Mouse (Mus musculus) heart, adult 2 months (tissue): Measurements from ENCODE around the gene Cpped1. TPM values are rescaled to one million over a fixed set of nuclear protein-coding genes. Genes with fewer than 3 reads are reported as not detected.
A peak's percentile ranks its signal among the peaks of the same experiment; 100 is the strongest.

Experiments
- DNase-seq, 2 experiments: peaks; one replicate each; pipeline ENCODE4 v3.0.0; 2021
- H3K27ac ChIP-seq: fragments of 200-600 bp; 2 replicates; pipeline ENCODE4 v1.8.1; 2022
- H3K27me3 ChIP-seq: fragments of 200-500 bp; 2 replicates; pipeline ENCODE4 v1.6.1; 2012; ENCODE audit warnings: mild to moderate bottlenecking, low read length, inconsistent platforms, mixed read lengths; ENCODE audit not compliant: control insufficient read depth, insufficient read depth
- H3K36me3 ChIP-seq: fragments of 200-500 bp; 2 replicates; pipeline ENCODE4 v1.6.1; 2012; ENCODE audit warnings: low read length, inconsistent platforms; ENCODE audit not compliant: control insufficient read depth, insufficient read depth
- H3K4me1 ChIP-seq: fragments of 200-500 bp; 2 replicates; pipeline ENCODE4 v1.6.1; 2011; ENCODE audit warnings: low read length; ENCODE audit not compliant: control insufficient read depth, insufficient read depth
- H3K4me3 ChIP-seq: fragments of 200-600 bp; 2 replicates; pipeline ENCODE4 v1.8.1; 2022
- H3K79me2 ChIP-seq: fragments of 200-500 bp; replicated peaks from 2 replicates; pipeline ENCODE4 v1.6.1; 2012; ENCODE audit warnings: mild to moderate bottlenecking, inconsistent platforms, low read length, moderate library complexity, mixed read lengths; ENCODE audit not compliant: control insufficient read depth, insufficient read depth
- H3K9ac ChIP-seq: fragments of 200-500 bp; 2 replicates; pipeline ENCODE4 v1.6.1; 2012; ENCODE audit warnings: low read depth, mild to moderate bottlenecking, control low read depth, inconsistent platforms, low read length, mixed read lengths
- CTCF ChIP-seq: fragments of 200-600 bp; IDR thresholded peaks from 2 replicates; pipeline ENCODE4 v1.8.1; 2022; ENCODE audit warnings: antibody characterized with exemption, mild to moderate bottlenecking, moderate library complexity
- EP300 ChIP-seq: fragments of 200-500 bp; IDR thresholded peaks from 2 replicates; pipeline ENCODE4 v1.6.1; 2011; ENCODE audit warnings: low read depth, low read length, control low read depth; ENCODE audit not compliant: insufficient read depth
- POLR2A ChIP-seq: fragments of 200-500 bp; IDR thresholded peaks from 2 replicates; pipeline ENCODE4 v1.6.1; 2011; ENCODE audit warnings: mild to moderate bottlenecking, low read depth, low read length, control low read depth; ENCODE audit not compliant: insufficient read depth
- WGBS: fragments of 180-500 bp; shearing (Covaris S2); methylation state at CpG from one replicate; pipeline ENCODE4 v1.1.7; 2018; 5-methylcytosine and 5-hydroxymethylcytosine counted together
- intact Hi-C: fragments of 180-260 bp; cut with DNase I; formaldehyde crosslinking; loops from one replicate; pipeline ENCODE4 v1.15.1; 2025
- polyA plus RNA-seq: library from polyadenylated mRNA; depleted of rRNA; stranded (reverse); fragments of >200 nt; gene quantifications from 2 replicates; pipeline ENCODE4 v1.2.3, GENCODE M21; 2012
- total RNA-seq, 2 experiments: library from RNA; stranded (reverse); gene quantifications; 2 replicates each; pipeline ENCODE4 v1.2.3; 2021

Cpped1 gene
- total and polyA plus RNA-seq, 3 experiments: 30.1 to 54.1 (median 49.8) TPM

GRCm38 (mm10) chr16:11833474-11833873 lies 75.8 kb downstream of the Cpped1 start:
- no peaks in the 10 kb centered on the region; the same call in 1 of the 2 replicates for H3K36me3 ChIP-seq
- DNase-seq: no peak
- H3K27me3 ChIP-seq: no peaks in the 10 kb centered on the region
- no peaks in the 10 kb centered on the region for H3K79me2 ChIP-seq
- 97% methylated on average over 1 of the region's 1 CpGs for WGBS
- no peak overlapping the region for H3K27ac ChIP-seq
- intact Hi-C loops: no loop called here
- no peak for TF ChIP-seq CTCF
- no peak for TF ChIP-seq POLR2A
- TF ChIP-seq EP300: no peak
- no peak overlapping the region for H3K4me3 ChIP-seq
- H3K4me1 ChIP-seq: no peaks in the 10 kb centered on the region
- H3K9ac ChIP-seq: no peak overlapping the region

- WGBS: 84% methylated on average over 1 of the region's 1 CpGs
- Histone ChIP-seq H3K4me3 (no peak overlapping the region), H3K27ac (no peak overlapping the region), H3K9ac (no peak overlapping the region), H3K36me3 (no peaks in the 10 kb centered on the region; the same call in 1 of the 2 replicates), H3K79me2 (no peaks in the 10 kb centered on the region; the same call in 1 of the 2 replicates), H3K4me1 (no peaks in the 10 kb centered on the region; the same call in 1 of the 2 replicates), H3K27me3 (no peaks in the 10 kb centered on the region)
- no peak for TF ChIP-seq CTCF
- TF ChIP-seq EP300: no peak
- no peak for TF ChIP-seq POLR2A
- intact Hi-C loops: no loop called here
- no peak for DNase-seq
Observed at GRCm38 (mm10) chr16:11828816-11829215, 80.4 kb downstream of the Cpped1 start.

- intact Hi-C loops: no loop called here
- no peaks in the 10 kb centered on the region for H3K27me3 ChIP-seq
- no peaks in the 10 kb centered on the region; the same call in 1 of the 2 replicates for H3K36me3 ChIP-seq
- no peak for TF ChIP-seq POLR2A
- TF ChIP-seq EP300: no peak
- no peak for TF ChIP-seq CTCF
- DNase-seq: no peak
- no peak overlapping the region for H3K27ac ChIP-seq
- H3K4me1 ChIP-seq: no peaks in the 10 kb centered on the region; the same call in 1 of the 2 replicates
- no peak overlapping the region for H3K9ac ChIP-seq
- 69% methylated on average over 7 of the region's 7 CpGs for WGBS
- H3K79me2 ChIP-seq: no peaks in the 10 kb centered on the region; the same call in 1 of the 2 replicates
- no peak overlapping the region for H3K4me3 ChIP-seq
Observed at GRCm38 (mm10) chr16:11824833-11825232, 84.4 kb downstream of the Cpped1 start.

- intact Hi-C loops: no loop called here
- Histone ChIP-seq H3K4me3 (no peak overlapping the region), H3K9ac (no peak overlapping the region), H3K27ac (no peak overlapping the region), H3K79me2 (no peaks in the 10 kb centered on the region; the same call in 1 of the 2 replicates), H3K4me1 (no peaks in the 10 kb centered on the region; the same call in 1 of the 2 replicates), H3K27me3 (no peaks in the 10 kb centered on the region), H3K36me3 (no peaks in the 10 kb centered on the region; the same call in 1 of the 2 replicates)
- no peak for TF ChIP-seq CTCF
- no peak for TF ChIP-seq EP300
- no peak for TF ChIP-seq POLR2A
- WGBS: 79% methylated on average over 8 of the region's 8 CpGs
- no peak for DNase-seq
Observed at GRCm38 (mm10) chr16:11824385-11824784, 84.9 kb downstream of the Cpped1 start.

- WGBS: 86% methylated on average over 7 of the region's 7 CpGs
- Histone ChIP-seq H3K27ac (no peak overlapping the region), H3K9ac (no peak overlapping the region), H3K4me1 (no peaks in the 10 kb centered on the region; the same call in 1 of the 2 replicates), H3K4me3 (no peak overlapping the region), H3K27me3 (no peaks in the 10 kb centered on the region), H3K79me2 (no peaks in the 10 kb centered on the region; the same call in 1 of the 2 replicates), H3K36me3 (no peaks in the 10 kb centered on the region)
- intact Hi-C loops: no loop called here
- DNase-seq: no peak
- TF ChIP-seq EP300 (no peak), CTCF (no peak), POLR2A (no peak)
Observed at GRCm38 (mm10) chr16:11820791-11821190, 88.5 kb downstream of the Cpped1 start.

GRCm38 (mm10) chr16:11814935-11815650 lies 94.2 kb downstream of the Cpped1 start:
- peak; percentile 46 to 73 for DNase-seq
- H3K27ac ChIP-seq: no peak overlapping the region
- H3K36me3 ChIP-seq: no peaks in the 10 kb centered on the region
- no peak overlapping the region for H3K9ac ChIP-seq
- TF ChIP-seq EP300 (no peak), POLR2A (no peak), CTCF (peak; percentile 43)
- WGBS: 60% methylated on average over 10 of the region's 10 CpGs
- H3K4me1 ChIP-seq: no peaks in the 10 kb centered on the region; the same call in 1 of the 2 replicates
- intact Hi-C loops: no loop called here
- no peak overlapping the region for H3K4me3 ChIP-seq
- H3K79me2 ChIP-seq: no peaks in the 10 kb centered on the region; the same call in 1 of the 2 replicates
- no peaks in the 10 kb centered on the region for H3K27me3 ChIP-seq
